Mouse (Mus musculus): ENCODE data around the gene B3galt2. TPM values are rescaled to one million over a fixed set of nuclear protein-coding genes. Genes with fewer than 3 reads are reported as not detected.
A peak's percentile ranks its signal among the peaks of the same experiment; 100 is the strongest.
"Not testable (repeated sequence)": the region's sequence is repeated elsewhere in the genome, so short reads cannot be mapped to it uniquely, and the experiment has no call there.

The B3galt2 gene
- 0.15 TPM in 1 of 2 replicates, not detected in the other for total RNA-seq (2014; fragmentation: Nextera tagmentation)
- 0.05 TPM in 1 of 2 replicates, not detected in the other for total RNA-seq (2017)

DNA sequence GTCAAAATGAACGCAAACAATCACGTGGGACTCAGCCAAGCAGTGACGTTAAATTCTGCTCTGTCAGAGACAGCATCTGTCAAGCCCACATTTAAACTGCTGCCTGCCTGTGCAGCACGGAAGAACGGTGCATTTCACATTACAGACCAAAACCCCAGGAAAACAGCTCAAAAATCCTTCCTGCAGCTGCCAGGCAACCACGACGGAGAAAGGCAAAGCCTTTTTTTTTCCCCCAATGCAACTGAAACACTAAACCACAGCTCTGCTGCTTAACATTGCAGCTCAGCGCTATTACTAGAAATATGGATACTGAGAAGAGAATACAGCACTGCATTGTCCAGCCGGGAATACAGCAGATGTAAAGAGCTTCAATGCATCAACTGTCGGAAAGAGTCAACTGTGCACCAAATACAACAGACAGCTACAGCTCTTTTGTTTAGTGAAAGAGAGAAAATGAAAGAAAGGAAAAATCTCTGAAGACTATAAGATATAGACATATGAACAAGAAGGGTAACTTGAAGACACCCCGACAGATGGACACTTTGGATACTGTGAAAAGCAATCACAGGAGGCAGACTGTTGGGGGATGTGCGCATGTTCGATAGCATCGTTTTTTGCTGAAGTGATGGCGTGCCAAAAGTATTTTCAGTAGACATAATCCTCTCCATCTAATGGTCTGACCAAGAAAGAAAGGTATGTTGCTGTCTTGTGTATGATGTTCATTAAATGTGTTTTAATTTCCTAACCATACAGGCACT lies at the start of gene B3galt2:
Gene B3galt2, plus strand, starts transcription at position 15 of the 758 bp plus-strand sequence.
- peak; percentile 82 for ATAC-seq (replicated peaks; ENCODE audit: low FRiP score, low TSS enrichment, poor library complexity, severe bottlenecking)

DNA sequence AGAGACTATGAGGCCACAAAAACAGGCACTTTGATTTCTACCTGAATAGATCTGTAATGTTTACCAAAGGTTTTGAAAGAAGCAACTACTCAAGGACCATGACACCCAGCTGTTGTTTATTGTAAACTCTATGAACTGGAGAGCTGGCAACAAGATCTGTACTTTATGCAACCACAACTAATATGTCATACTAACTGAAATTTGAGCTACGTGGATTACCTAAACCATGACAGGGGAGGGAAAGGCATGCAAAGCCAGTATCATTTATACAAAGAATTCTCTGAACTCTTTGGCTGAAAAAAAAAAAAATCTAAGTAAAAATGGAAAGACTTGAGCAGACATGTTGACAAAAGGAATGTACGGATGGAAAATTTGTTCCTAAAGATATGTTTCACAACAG lies 43.6 kb upstream of the B3galt2 start:
- ATAC-seq (replicated peaks; ENCODE audit: low FRiP score, low TSS enrichment, poor library complexity, severe bottlenecking), result no peak

DNA sequence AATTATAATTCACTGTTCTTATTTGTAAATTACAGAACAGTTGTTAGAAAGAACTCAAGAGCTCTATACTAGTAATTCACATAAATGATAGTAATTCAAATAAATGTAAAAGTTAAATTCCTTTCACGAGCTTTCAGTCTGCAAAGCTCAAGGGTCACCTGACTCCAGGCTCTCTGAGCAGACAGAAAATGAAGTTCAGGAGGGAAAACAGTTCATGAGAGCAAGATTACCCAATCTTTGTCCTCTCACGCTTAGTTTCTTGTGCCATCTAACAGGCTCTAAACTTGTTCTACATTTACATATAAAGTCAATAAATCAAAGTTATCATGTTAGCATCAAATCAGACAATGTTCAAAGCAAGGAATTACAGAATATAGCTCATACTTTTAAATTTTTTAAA lies 31.6 kb upstream of the B3galt2 start:
- ATAC-seq (replicated peaks; ENCODE audit: low FRiP score, low TSS enrichment, poor library complexity, severe bottlenecking), result no peak

DNA sequence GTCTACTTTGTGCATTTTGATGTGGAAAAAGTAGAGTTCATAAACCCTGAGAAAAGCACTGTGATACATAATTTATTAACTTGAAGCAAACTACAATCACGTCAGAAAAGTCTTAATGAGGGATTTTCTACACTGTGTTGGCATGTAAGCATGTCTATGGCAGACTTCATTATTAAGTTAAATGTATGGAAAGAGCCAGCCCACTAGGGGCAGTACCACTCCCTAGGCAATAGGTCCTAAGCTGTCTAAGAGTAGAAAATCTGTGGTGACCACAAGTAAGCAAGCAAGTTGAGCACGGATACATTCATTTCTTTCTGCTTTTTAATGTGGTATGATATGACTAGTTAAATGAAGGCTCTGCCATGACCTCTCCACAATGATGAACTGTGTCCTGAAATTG lies 27.6 kb upstream of the B3galt2 start:
- ATAC-seq (replicated peaks; ENCODE audit: low FRiP score, low TSS enrichment, poor library complexity, severe bottlenecking), result 0 out of 2 replicates have a peak, but pooled peaks have one; percentile 59

DNA sequence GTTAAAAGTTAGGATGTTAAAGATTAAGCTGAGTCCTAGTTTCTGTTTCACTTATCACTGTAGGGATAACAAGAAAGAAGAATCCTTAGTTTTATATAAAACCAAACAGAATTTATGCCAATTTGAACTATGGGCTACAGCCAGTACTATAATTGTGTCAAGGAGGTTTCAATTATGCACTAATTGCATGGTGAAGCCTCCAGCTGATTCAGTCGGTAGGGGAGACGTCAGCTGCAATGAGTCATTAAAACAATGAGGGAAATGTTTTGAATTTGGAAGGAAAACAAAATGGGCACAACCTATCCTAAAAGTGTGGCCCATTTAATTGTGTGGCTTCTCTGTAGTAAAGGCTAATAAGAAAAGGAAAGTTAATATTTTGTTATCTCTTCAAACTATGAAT lies 20.7 kb upstream of the B3galt2 start:
- no peak for ATAC-seq (replicated peaks; ENCODE audit: low FRiP score, low TSS enrichment, poor library complexity, severe bottlenecking)

DNA sequence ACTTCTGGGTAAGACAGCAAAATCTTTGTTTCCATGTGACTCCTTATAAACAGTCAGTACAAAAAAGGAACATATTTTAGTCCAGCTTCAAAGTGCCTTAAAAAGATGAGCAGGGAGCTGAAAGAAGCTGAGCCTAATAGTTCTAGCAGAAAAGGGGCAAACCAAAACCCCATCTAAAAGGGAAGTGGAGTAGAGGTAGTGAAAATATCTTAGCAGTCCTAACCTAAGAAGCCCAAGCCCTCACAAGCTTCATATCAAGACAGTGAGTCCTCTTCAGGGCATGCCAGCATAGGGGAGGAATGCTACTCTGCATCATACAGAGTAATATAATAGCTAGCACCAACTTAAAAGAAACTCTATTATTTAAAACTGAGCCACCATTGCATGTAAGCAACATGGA lies 18.5 kb upstream of the B3galt2 start:
- ATAC-seq (replicated peaks; ENCODE audit: low FRiP score, low TSS enrichment, poor library complexity, severe bottlenecking), result no peak

DNA sequence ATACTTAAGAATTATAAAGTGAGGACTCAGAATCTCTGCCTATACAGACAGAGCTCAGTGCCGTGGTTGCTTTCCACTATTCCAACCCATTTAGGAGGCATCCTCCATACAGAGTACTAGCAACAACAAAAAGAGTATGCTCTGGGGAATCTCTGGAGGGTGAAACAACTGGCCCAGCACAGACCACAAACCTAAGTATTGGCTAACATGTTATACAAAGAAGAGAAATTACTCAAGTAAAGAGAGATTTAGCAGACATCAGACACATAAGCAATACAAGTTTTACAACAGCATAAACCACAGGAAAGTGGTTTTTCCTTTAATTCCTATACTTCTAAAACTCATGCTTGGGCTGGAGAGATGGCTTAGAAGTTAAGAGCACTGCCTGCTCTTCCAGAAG lies 17.8 kb upstream of the B3galt2 start:
- 0 out of 2 replicates have a peak, but pooled peaks have one; percentile 28 for ATAC-seq (replicated peaks; ENCODE audit: low FRiP score, low TSS enrichment, poor library complexity, severe bottlenecking)

DNA sequence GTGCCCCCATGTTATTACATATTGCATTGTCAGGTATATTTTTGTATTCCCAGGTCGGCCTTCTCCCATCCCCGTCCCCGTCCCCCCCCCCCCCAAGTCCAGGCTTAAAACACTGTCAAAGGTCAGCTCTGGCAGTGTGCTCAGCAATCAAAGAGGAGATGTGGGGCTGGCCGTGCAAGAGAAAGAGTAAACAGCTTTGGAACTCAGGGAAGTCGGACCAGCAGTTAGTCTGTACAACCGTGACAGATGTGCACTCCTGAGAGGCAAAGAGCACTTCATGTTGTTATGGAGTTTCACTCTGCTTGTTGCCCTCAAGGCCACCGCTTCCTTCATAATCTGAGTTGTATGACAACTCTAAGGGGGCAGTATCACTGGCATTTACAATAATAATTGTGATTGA lies 9.1 kb upstream of the B3galt2 start:
- no peak for ATAC-seq (replicated peaks; ENCODE audit: low FRiP score, low TSS enrichment, poor library complexity, severe bottlenecking)

DNA sequence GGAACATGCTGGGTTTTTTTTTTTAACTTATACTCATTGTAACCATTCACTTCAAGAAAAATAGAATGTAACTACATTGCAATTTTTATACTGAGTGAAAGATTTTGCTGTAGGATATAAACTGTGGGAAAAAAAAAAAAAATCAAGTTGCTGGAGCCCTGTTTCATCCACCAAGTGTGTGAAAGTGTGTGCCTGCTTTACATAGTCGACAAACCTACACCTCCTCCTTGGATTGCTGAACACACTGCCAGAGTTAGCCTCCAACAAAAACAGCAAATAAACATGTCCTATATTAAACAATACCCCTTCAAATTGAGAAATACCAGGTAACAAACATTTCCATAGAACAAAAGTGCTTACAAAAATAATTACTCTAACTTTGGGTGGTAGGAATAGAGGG lies 8.1 kb upstream of the B3galt2 start:
- ATAC-seq (replicated peaks; ENCODE audit: low FRiP score, low TSS enrichment, poor library complexity, severe bottlenecking), result no peak

DNA sequence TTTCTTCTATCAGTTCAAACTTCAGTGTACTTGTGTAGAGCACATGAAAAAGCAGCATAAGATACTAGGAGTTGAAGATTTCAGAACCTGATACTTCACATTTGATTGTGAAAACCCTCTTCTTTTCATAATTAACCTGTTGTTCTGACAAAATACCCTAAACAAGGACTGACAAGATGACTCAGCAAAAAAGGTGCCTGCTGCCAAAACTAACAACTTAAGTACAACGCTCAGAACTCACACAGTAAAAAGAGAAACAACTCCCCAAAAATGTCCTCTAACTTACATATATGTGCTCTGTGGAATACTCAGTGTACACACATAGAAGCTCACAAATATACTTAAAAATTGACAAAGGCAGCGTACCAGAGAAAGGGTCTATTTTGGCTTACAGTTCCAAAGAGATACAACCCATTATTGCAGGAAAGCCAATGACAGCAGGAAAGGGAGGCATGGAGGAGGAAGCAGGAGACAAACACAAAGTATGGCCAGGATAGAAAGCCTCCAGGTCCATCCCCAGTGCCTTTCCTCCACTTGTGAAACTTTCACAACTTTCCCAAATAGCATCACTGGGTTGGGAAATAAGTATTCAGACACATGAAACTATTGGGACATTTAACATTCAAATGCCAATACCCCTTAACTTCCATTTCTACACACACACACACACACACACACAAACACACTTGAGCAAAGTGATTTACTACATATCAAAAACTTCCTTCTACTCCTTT lies 7.4 kb upstream of the B3galt2 start:
- no peak for ATAC-seq (replicated peaks; ENCODE audit: low FRiP score, low TSS enrichment, poor library complexity, severe bottlenecking)

DNA sequence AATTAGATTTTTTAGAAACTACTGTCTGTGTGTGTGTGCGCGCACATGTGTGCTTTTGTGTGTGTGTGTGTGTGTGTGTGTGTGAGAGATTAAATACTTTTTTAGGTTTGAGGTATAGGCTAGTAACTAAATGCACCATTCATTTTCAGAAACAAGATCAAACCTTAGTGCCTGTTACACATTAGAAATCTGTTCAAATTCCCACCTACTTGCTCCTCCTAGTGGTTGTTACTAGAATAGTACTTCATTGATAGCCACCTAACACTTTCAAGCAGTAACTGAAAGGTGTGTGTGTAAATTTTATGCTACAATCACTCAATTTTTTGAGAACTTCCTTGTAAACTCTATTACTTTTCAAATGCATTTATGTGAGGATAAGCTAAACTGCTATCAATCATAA lies 3.8 kb downstream of the B3galt2 start:
- ATAC-seq (replicated peaks; ENCODE audit: low FRiP score, low TSS enrichment, poor library complexity, severe bottlenecking), result peak; percentile 65

DNA sequence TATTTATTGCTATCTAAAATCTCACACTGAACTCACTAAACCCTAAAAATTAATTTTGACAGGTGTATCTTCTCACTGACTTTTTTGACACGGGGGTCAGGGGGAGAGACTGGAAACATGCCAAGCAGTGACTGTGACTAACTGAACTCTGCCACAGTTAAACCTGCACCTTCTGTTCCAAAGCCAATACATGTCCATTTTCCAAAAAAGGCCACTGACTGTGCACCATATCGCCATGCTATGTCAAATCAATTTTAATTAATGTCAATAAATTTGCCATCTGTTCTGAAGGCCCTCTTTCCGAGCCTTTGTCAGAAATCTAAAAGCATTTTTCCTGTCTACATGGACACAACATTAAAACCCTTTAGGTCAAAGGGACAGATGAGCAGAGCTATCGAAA lies 4.9 kb downstream of the B3galt2 start:
- ATAC-seq (replicated peaks; ENCODE audit: low FRiP score, low TSS enrichment, poor library complexity, severe bottlenecking), result no peak

DNA sequence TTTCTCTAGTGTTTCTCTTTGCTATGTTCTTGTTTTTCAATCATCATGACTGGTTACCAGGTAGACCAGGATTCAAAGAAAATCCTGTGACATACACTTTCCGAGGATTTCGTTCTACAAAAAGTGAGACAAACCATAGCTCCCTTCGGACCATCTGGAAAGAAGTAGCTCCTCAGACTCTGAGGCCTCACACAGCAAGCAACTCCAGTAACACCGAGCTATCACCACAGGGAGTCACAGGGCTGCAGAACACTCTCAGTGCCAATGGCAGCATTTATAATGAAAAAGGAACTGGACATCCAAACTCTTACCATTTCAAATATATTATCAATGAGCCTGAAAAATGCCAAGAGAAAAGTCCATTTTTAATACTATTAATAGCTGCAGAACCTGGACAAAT lies 5.8 kb downstream of the B3galt2 start:
- no peak for ATAC-seq (replicated peaks; ENCODE audit: low FRiP score, low TSS enrichment, poor library complexity, severe bottlenecking)

DNA sequence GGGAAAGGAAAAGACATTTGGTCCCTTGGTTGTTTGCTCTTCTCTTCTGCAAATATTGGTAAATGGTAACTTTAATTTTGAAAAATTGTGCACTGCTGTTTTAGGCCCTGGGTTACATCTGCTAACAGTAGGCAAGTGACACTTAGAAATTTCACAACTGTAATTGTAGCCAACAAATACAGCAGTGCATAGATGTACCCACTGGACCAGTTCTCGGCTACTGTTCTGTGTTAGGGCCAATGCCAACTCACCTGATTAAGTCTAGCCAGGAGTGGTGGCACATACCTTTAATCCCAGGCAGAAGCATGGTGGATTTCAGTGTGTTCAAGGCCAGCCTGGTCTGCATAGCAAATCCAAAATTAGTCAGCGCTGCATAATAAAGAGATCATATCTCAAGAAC lies 9.9 kb downstream of the B3galt2 start:
- no peak for ATAC-seq (replicated peaks; ENCODE audit: low FRiP score, low TSS enrichment, poor library complexity, severe bottlenecking)

DNA sequence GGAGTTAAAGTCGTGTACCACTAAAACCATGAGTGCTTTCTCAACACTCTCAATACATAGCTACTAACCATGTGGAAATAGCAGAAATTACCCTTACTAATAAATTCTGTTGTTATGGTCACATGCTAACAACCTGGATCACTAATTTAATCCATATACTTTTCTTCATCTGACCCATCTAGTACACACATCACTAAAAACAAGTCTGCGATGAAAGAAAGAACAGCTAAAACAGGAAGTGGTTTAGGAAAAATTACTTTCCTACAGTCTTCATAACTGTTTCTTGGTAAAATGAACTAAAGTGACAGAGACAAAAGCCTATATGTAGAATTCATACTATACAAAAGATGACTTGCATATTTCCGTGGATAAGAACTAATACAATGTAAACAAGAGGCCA lies 13.2 kb downstream of the B3galt2 start:
- ATAC-seq (replicated peaks; ENCODE audit: low FRiP score, low TSS enrichment, poor library complexity, severe bottlenecking), result no peak

DNA sequence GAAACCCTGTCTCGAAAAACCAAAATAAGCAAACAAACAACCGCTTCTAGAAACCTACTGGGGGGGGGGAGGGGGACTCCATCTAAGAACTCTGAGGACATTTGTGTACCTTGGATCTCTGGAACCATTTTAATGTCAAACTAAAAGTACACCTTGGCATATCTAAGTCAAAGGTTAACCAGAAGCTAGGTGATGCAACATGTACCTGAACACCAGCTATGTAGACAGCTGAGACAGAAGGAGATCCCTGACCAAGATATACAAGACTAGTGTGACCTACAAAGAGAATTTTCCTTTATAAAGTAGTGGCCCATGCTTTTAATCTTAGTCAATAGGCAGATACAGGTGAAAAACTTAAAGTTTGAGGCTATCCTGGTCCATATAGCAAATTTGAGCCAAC lies 22.7 kb downstream of the B3galt2 start:
- ATAC-seq (replicated peaks; ENCODE audit: low FRiP score, low TSS enrichment, poor library complexity, severe bottlenecking), result no peak

DNA sequence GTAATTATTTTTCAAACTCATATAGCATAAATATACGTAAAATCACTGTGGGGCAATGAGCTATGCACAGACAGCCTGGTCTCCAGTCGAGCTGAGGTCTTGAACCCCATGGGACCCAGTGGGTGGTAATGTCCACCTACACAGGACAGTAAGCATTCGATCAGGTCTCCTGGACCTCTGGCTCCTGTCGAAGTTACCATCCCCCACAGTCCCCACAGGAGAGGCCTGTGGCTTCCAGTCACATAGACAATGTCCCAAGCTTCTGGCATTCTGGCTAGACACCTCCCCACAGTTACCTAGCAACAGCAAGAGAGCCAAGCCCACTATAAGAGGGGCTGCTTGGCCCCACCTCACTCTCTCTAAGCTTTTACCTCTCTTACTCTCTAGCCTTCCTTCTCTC lies 24.3 kb downstream of the B3galt2 start:
- not testable (repeated sequence) for ATAC-seq (replicated peaks; ENCODE audit: low FRiP score, low TSS enrichment, poor library complexity, severe bottlenecking)

DNA sequence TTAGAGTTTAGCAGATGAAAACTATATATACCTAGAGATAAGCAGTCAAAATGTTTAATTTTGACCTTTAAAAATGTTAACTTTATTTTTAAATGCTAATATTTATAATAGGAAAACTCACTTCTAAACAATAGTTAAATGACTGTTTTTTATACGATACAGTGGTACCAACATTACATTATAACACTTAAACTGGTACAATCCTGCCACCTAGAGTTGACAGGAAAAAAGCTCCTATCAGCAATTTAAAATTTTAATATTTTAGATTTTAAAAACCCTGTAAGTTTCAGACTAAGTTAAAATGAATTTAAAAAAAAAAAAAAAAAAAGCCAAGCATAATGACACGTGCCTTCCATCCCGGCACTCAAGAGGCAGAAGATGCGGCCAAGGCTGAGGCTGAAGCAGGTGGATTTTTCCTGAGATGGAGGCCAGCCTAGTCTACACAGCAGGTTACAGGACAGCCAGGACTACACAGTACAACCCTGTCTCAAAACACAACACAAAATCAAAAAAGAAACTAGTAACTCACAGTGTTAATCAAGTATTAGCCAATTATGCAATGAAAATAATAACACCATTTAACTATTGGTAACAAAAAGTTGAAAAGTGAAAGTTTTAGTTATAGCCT lies 35.4 kb downstream of the B3galt2 start:
- no peak for ATAC-seq (replicated peaks; ENCODE audit: low FRiP score, low TSS enrichment, poor library complexity, severe bottlenecking)

DNA sequence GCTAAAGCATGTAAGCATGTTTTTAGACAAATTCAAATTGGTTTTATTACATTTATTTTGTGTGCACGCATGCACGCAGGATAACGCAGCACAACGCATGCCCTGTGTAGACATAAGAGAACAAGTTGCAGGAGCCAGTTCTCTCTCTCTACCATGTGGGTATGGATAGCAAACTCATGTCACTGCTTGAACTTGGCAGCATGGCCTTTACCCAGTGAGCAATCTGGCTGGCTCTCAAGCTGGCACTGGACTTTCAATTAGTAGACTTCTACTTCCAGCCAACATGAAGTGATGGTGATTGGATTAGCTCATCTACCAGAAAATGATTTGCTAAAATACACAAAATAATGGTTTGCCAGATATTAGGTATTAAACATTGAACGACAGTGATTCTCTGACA lies 40.6 kb downstream of the B3galt2 start:
- ATAC-seq (replicated peaks; ENCODE audit: low FRiP score, low TSS enrichment, poor library complexity, severe bottlenecking), result no peak

DNA sequence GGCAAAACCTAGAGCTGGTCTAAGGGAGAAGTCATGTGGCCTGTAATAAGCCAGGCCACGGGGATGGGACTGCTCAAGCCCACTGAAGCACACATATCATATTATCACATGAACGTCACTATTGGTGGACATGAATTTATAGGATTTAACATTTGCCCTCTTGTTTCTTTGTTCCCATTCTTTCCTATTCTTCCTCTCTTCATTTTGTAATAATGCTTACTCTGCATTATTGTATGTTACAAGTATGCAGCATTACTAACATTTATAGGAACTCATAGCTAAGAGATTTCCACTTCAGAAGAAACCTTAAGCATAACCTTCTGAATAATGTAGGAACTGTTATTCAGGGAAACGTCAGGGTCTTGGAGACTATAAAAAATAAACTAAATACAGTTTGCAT lies 44.4 kb downstream of the B3galt2 start:
- ATAC-seq (replicated peaks; ENCODE audit: low FRiP score, low TSS enrichment, poor library complexity, severe bottlenecking), result no peak

All from megakaryocyte-erythroid progenitor cell, adult 5-6 weeks (primary cell).